Mouse (Mus musculus) yolk sac, embryonic 10.5 days (tissue): Measurements from ENCODE around the gene Wnk1.
A peak's percentile ranks its signal among the peaks of the same experiment; 100 is the strongest.
"Not testable (repeated sequence)": the region's sequence is repeated elsewhere in the genome, so short reads cannot be mapped to it uniquely, and the experiment has no call there.

Source experiments
- DNase-seq: peaks from one replicate; pipeline ENCODE4 v3.0.0-alpha.2; 2017; ENCODE audit warnings: low spot score

The Wnk1 gene

DNA sequence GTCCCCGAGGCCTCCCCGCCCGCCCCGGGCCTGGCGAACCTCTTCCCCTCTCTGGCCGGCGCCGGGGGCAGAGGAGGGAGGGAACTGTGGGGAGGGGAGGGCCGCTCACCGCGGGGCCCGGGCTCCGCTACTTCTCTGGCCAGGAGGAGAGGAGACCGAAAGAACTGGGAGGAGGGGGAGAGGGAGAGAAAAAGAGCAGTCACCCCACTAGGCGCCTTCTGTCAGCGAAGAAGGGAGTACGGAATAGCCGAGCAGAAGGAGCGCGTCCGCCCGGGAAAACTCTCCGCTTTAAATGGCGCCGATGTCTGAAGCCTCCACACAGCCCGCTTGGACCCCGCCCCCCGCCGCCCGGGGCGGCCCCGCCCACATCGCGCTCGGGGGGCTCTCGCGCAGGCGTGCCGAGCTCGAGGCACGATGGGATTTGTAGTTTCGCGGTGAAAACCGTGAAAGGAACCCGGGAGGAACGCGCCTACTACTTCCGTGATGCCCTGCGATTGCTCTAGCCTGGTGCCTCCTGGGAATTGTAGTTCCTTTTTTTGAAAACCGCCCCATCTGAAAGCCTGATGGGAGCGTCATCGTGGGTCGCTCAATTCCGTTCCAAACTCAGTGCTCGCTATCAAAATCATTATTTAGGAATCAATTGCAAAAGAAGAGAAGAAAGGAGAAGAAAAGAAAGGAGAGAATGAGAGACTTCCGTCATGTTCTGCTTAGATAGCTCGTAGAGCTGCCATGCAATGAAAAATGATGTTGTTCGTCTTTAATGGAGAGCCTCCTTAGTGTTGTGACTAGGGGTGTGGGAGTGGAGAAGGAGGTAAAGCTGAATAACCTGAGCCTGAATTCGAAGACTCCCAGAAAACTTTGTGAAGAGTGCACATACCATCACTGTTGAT, at the start of gene Wnk1:
TSS of gene Wnk1 (minus strand) at position 307 of the 890 bp plus-strand sequence.
- DNase-seq = peak; percentile 98

DNA sequence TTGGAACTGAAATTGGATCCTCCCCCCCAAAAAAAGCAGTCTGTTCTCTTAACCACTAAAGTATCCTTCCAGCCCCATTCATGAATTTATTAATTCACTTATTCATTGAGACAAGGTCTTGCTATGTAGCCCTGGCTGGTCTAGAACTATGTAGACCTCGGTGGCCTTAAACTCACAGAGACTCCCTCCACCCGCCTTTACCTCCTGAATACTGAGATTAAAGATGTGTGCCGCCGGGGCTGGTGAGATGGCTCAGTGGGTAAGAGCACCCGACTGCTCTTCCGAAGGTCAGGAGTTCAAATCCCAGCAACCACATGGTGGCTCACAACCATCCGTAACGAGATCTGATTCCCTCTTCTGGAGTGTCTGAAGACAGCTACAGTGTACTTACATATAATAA, 48.6 kb upstream of the Wnk1 start:
- not testable (repeated sequence) for DNase-seq

DNA sequence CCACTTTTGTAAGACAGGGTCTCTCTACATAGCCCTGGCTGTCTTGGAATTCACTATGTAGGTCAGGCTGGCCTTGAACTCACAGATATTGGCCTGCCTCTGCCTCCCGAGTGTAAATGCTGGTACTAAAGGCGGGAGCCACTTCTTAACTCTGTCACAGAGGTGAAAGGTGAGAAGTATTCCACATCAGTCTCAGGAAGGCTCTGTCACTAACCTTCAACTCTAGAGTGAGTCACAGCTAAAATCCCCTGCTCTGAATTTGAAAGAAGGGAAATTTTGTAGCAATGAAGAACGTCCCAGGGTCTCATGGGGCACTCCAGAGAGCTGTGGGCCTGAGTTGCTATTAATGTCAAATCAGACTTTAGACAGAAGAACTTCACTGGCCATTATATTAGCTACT, 47.4 kb upstream of the Wnk1 start:
- no peak for DNase-seq

DNA sequence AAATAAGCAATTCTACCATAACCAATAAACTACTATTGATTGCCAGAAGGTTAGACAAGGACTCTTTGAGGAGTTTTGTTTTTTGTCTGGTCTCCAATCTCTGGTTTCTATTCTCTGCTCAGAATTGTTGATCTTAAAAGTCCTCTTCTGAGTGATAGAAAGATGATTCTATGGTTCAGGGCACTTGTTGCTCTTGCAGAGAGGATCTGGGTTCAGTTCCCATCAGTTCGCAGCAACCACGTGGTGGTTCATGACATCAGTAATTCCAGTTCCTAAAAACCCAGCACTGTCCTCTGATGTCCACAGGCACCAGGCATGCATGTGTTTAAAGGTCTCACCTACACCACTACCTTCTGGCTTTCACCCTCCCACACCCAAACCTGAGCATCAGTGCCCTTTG, 46.5 kb upstream of the Wnk1 start:
- no peak for DNase-seq

DNA sequence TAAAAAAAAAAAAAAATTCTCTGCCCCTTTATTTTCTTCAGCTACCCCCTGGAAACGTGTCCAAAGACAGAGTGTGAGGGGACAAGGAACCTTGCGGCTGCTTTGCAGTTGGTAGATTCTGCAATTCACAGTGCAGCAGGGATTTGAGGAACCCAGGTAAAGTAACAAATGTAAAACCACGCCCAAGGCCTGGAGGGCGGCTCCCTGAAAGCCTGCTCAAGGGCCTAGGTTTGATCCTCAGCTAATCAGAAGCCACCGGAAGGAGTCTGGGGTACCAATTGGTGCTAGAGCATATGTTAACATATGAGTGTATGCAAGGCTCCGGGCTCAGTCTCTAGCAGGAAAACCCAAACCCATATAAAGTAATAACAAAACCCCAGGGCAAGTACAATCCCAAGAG, 45.0 kb upstream of the Wnk1 start:
- DNase-seq = no peak

DNA sequence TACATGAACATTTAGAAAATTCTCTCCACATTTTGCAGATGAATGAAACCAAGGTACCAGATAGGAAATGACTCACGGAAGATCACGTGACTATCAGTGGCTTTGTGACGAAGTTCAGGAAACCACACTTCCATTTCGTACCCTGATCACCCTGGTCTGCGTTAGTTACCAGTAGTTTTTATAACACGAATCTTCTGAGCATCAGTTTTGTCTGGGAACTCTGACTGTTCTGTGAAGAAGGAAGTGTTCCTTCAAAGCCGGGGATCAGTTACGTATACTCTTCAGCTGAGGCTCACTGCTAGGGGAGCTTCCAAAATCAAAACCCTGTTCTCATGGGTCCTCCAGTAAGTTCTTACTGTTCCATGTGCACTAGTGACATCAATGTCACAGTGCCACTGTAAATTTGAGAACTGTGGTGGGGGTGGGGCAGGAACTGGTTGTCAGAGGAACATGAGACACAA, 44.5 kb upstream of the Wnk1 start:
- DNase-seq = no peak

DNA sequence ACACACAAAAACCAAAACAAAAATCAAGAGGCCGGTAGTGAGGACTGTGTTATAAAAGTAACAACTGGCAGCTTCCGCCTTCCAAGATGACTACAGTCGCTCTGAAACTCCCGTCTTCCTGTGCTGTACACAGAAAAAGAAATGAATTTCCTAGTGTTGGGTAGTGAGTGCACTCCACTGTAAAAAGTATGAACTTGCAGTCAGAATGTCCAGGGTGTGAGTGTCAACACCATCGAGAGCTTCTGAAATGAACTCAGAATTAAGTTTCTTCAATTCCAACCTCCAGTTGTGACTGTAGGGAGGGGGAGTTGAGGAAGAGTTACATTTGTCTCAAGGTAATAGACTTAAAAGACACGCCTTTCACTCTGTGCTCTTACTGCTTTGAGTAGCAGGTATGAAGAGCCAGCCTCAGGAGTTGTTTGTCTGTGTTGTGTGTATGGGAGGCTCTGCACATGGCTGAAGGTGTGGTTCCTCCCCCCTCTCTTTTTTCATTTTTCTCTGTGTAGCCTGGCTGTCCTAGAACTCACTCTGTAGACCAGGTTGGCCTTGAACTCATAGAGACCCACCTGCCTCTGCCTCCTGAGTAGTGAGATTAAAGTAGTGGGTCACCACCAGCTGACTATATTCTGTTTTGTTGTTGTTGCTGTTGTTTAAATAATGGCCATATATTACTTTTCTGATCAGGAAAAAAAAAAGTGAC, 43.9 kb upstream of the Wnk1 start:
- DNase-seq = no peak

DNA sequence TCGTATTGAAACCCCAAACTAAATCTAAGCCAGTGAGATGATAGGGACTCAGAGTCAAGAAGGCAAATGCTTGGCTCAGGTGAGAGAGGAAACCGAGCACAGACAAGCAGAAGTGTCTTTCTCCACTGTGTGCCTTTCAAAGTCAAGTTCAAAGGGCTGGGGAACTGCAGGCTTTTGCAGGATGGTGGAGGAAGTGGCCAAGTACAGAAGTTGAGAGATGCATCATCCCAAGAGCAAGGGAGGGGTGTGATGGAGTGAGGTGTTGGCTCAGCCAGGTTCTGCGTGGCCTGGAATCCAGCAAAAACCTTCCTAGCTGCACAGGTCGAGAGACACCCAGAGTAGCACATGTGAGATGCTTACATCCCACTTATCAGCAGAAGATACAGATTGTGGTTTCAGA, 43.0 kb upstream of the Wnk1 start:
- DNase-seq = no peak

DNA sequence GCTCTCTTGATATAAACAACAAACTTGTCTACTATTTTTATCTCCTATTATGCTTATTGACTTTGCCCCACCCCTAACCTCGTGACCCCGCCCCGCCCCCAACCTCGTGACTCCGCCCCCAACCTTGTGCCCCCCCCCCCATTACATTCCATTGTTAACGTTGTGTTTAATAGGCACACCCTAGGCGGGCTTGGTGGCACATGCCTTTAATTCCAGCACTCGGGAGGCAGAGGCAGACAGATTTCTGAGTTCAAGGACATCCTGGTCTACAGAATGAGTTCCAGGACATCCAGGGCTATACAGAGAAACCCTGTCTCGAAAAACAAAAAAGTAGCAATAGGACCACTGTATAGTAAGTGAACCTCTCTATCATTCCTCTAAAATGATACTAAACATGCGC, 41.1 kb upstream of the Wnk1 start:
- DNase-seq = no peak

DNA sequence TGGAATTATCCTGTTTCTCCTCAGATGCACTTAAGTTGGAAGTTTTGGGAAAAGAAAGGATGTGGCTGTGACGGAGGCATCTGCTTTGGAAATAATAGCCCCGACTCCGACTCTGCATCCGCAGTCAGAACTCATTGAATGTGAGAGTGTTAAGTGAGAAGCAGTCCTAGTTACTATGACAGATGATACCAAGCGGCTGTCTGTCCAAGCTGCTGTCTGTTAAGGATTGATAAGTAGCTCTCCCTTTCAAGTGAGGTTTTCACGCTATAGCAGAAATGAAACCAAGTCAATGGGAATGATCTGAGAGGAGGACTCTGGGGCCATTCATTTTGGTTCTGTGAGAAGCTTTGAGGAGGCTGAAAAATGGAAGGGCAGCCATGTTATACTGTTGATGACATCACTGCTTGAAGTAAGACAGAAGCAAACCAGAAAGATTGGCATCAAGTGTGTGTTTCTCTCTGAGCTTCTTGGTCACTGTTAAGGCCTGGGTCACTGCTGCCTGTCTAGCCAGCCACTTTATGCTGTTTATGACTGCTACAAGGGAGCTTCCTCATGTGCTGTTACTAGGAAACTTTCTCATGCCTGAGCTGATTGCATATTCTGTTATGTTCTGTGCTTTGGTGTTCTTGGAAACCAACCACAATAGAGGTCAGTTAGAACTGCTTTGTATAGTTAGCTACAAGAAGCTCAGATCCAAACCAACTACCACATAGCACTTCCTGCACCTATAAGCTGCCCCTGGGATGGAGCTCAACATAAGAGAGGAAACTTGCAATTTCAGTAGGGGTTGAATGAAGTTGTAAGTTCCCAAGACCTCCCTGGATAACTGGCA, 38.4 kb upstream of the Wnk1 start:
- DNase-seq = no peak

DNA sequence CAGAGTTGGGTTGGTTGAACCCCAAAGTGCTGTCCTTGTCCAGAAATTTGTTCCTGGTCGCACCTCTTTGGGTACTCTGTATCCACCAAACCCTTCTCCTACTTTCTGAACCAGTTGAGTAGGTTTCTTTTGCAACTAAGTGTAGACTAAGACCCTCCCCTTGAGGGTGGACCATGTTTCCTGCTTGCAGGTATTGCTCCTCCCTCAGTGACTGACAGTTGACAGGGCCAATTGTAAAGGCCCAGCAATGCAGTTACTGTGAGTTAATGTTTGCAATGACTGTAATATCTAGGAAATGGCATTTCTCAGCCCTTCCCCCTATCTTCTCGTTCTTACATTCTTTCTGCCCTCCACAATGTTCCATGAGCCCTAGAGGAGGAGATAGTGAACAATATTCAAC, 34.2 kb upstream of the Wnk1 start:
- DNase-seq = no peak

DNA sequence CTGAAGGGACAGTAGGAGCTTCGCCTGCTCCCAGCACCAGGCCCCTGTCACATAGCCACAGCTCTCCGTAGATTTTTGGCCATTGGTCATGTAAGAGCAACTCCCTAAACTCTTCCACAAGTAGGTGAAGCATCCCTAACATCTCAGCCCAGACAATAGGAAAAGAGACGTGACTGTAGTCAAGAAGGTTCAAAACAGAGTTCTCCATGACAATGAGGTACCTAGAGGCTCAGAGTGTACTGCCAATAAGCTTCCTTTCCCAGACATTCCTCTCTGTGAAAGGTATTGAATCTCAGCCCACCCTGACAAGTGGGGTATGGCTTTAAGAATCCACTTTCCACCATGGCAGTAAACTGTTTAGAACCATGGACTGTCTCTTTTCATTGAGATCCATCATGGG, 31.1 kb upstream of the Wnk1 start:
- no peak for DNase-seq

DNA sequence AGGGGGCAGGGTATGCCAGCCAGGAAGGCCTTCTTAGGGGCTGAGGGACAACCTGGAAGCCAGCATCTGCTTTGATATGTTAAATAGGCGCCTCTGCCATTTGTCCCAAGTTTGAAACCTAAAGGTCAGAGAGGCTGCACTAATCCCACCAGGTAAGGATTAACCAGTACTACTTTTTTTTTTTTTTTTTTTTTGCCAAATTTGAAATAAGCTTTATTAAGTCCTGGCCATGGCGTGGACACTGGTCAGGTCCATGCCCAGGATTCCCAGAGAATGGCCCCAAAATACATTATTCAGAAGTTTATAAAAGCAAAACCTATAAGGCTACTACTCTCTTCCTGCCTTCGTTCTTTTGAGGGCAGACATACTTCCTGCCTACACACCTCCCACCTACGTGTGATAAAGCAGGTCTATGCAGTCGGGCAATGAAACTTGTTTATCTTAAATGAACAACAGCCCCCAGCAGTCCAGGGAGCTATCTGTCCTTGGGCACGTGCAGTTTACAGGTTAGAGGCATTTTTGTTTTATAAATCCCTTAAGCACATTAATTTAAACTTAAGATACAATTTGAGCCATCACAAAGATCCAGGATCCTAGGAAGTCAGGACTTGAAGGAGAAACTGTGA, 27.2 kb upstream of the Wnk1 start:
- no peak for DNase-seq

DNA sequence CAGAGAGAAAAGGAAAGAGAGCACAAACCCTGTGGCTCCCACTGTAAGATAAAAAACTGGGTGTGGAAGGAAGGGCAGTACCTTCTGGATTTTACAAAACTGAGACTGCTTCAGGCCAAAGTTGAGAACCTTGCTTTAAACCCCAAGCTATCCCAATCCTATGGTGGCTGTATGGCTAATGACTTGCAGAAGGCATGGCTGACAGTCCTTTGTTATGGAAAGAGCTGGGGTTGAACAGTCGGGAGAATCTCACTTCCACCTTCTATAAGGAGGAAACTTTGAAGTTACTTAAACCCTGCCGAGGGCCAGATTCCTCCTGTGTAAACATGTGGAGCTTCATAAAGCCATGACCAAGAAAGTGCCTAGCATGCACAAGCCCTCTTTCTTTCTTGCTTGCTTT, 26.2 kb upstream of the Wnk1 start:
- DNase-seq = no peak

DNA sequence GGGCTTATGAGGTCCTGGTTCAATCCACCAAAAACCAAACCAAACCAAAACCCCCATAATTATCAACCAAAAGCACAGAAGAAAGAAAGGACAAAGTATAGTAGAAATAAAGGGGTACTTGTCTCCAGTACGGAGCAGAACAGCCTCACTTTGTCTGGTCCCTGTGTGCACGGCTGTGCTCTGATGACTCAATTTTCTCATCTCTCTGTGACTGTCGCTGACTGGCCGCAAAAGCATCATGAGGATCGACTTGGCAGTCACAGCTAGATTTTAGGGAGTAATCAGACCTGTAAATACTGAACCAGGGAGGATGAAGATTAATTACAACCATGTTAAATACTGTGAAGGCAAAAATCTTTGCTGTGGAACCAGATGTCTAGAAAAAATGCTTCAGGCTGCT, 24.5 kb upstream of the Wnk1 start:
- no peak for DNase-seq

DNA sequence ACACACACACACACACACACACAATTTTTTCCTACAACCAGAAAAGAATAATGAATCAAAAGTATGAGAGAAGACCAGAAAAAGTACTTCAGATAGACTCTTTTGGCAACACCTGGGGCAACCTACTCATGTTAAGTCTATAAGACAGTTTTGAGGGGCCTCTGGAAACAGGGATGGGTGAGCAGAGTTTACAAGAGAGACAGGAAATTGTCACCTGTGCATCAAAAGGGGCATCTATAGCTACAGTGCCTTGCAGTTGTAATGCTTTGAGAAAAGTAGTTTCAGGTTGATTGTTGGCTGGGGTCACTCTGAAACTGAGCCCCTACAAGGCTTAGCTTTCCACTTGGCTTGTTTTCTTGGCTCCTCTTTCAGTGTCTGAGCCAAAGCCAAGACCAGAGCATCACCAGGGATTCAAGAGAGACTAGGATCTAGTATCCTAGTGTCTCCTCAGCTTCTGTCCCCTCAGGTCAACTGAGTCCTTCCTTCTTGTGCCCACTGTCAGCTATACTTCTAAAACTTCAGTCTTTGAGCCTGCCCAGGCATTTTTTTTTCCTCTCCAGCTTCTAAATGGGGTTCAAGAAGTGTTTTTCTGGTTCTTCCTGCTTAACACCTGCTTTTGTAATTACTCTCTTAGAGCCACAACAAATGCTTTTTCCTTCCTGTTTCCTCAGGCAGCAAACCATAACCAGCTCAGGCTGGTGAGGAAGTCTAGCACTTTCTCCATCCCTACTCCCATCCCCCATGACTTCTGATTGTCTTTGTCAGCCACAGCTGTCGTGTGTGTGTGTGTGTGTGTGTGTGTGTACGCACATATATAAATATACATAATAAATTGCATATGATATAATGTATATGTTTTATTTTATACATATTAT, 17.4 kb upstream of the Wnk1 start:
- no peak for DNase-seq

DNA sequence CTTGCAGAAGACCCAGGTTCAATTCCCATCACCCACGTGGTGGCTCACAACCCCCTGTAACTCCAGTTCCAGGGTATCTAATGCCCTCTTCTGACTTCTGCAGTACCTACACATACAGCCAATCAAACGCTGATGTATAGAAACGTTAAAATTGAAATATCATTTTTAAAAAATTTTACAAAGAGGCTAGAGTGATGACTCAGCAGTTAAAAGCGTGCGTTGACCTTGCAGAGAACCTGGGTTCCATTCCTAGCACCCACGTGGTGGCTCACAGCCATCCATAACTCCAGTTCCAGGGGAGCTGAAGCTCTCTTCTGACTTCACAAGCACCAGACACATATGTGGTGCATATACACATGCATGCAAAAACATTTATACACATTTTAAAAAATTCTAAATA, 15.9 kb upstream of the Wnk1 start:
- DNase-seq = no peak

DNA sequence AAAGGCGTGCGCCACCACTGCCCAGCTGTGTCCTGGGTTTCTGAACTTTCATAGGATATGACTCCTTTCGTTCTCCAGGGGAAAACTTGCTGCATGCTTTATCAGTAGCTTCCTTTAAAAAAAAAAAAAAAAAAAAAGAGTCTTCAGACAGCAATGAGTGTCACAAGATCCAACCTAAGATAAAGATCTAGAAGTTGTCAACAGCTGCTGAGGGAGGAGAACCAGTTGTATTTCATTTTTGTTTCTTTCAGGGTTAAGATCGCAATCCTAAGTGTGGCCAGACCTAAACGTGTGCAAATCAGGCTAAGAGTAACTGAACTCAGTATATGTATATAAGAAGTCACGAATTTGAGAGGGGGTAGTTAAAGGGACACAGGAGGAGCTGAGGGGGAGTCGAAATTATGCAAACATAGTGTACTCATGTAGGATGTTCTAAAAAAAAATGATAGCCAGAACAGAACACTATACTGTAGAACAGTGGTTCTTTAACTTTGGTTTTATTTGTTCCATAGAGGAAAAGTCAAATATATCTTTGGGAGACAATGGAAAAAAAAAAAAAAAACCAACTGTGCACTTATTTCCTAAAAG, 9.3 kb upstream of the Wnk1 start:
- DNase-seq = no peak

DNA sequence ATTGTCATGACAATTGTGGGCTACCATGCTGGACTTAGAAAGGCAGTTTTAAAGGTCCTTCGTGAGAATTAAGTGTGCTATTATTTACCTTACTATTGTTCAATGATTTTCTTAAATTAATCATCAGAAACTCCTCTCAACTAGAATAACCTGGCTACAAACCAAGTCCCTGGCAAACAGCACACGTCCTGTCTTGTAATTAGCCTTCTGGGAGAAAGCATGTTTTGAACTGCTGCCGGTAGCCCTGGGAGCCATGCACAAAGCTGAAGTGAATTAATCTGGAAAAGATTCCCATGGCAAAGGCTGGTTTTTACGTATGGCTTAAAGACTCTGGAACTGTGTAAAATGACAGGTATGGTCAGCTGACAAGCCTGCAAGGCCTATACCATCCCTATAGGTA, 6.9 kb upstream of the Wnk1 start:
- DNase-seq = no peak

DNA sequence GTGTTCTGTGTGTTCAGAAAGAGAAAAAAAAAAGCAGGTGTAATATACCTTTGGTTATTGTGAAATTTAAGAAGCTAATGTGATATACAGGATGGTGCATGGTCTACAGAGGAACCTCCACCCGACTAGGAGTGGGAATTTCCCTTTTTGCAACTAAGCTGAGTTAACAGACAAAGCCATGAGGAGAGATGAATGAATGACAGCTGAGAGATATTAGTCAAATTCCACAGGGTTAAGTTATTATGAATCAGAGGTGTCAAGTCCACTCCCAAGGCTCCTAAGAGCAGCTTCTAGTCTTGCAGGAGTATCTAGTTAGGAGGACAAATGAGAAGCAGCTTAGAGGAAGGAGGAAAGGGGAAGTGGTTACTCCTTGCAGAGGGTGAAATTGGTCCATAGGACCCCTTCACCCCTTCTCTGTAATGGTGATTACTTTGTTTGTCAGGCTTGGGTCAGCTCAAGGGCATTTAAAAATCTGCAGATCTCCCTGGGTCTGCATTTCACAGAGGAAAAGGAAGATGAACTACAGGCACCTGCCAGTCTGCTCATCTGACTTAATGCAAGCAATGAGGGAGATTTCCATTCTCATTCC, 4.3 kb upstream of the Wnk1 start:
- DNase-seq = no peak

DNA sequence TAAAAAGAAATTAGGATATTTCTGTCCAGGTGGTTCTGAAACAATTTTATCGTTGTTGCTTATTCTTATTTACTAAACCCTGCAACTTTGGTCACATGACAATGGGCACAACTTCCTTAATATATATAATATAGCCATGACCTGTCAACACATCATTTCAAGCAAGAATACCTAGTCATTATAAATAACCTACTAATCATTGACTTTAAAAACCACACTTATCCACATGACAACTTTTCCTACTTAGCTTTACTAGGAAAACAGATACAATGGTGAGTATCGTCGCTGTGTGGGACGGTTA, 2.0 kb upstream of the Wnk1 start:
- no peak for DNase-seq
